Mouse (Mus musculus) kidney, postnatal 0 days (tissue): ENCODE measurements around the gene Zfp451. TPM values are rescaled to one million over a fixed set of nuclear protein-coding genes. Genes with fewer than 3 reads are reported as not detected.
"Not testable (repeated sequence)": the region's sequence is repeated elsewhere in the genome, so short reads cannot be mapped to it uniquely, and the experiment has no call there.

Source experiments
- ATAC-seq: fragments of 200-750 bp; cut with Nextera tagmentation; replicated peaks from 2 replicates; pipeline ENCODE4 v1.8.0; 2017; ENCODE audit warnings: low read depth, moderate number of reproducible peaks, moderate TSS enrichment, moderate library complexity; ENCODE audit not compliant: low FRiP score
- DNase-seq: peaks from one replicate; pipeline ENCODE4 v3.0.0-alpha.2; 2016; ENCODE audit warnings: low spot score
- H3K27ac ChIP-seq: fragments of 300-500 bp; sonication (generic); 2 replicates; pipeline ENCODE4 v1.5.1; 2014; ENCODE audit warnings: mild to moderate bottlenecking
- H3K27me3 ChIP-seq: fragments of 300-500 bp; sonication (generic); 2 replicates; pipeline ENCODE4 v1.6.1; 2014; ENCODE audit warnings: low read length, mixed read lengths; ENCODE audit not compliant: insufficient read depth
- H3K36me3 ChIP-seq: fragments of 300-500 bp; sonication (generic); 2 replicates; pipeline ENCODE4 v1.6.1; 2014; ENCODE audit warnings: low read length, mixed read lengths; ENCODE audit not compliant: insufficient read depth
- H3K4me1 ChIP-seq: fragments of 300-500 bp; sonication (generic); replicated peaks from 2 replicates; pipeline ENCODE4 v1.6.1; 2014; ENCODE audit warnings: antibody characterized with exemption, low read length, mixed read lengths; ENCODE audit not compliant: insufficient read depth
- H3K4me2 ChIP-seq: fragments of 300-500 bp; sonication (generic); 2 replicates; pipeline ENCODE4 v1.6.1; 2014; ENCODE audit warnings: mild to moderate bottlenecking, low read length, moderate library complexity, mixed read lengths
- H3K4me3 ChIP-seq: fragments of 300-500 bp; sonication (generic); replicated peaks from 2 replicates; pipeline ENCODE4 v1.5.1; 2014; ENCODE audit warnings: low read depth, low read length
- H3K9ac ChIP-seq: fragments of 300-500 bp; sonication (generic); 2 replicates; pipeline ENCODE4 v1.6.1; 2014; ENCODE audit warnings: low read depth, low read length
- H3K9me3 ChIP-seq: fragments of 300-500 bp; sonication (generic); replicated peaks from 2 replicates; pipeline ENCODE4 v1.6.1; 2016; ENCODE audit warnings: low read length, inconsistent platforms, mixed read lengths
- CTCF ChIP-seq: IDR thresholded peaks from 2 replicates; pipeline ENCODE4 v1.5.1; 2016; ENCODE audit warnings: antibody characterized with exemption, low read depth, mild to moderate bottlenecking, moderate library complexity
- WGBS: fragments of 180-500 bp; shearing (Covaris S2); extraction: QIAGEN DNeasy Blood & Tissue Kit; methylation state at CpG from one replicate; pipeline ENCODE4 v1.1.7; 2014; 5-methylcytosine and 5-hydroxymethylcytosine counted together
- polyA plus RNA-seq: library from polyadenylated mRNA; unstranded; fragments of >200 nt; fragmentation: Nextera tagmentation; extraction: Ambion mirVana; gene quantifications from 2 replicates; pipeline ENCODE4 v1.2.1, GENCODE M21; 2015

Zfp451 gene
- polyA plus RNA-seq, 1 experiment from 2014 or later = 15.5 TPM

DNA sequence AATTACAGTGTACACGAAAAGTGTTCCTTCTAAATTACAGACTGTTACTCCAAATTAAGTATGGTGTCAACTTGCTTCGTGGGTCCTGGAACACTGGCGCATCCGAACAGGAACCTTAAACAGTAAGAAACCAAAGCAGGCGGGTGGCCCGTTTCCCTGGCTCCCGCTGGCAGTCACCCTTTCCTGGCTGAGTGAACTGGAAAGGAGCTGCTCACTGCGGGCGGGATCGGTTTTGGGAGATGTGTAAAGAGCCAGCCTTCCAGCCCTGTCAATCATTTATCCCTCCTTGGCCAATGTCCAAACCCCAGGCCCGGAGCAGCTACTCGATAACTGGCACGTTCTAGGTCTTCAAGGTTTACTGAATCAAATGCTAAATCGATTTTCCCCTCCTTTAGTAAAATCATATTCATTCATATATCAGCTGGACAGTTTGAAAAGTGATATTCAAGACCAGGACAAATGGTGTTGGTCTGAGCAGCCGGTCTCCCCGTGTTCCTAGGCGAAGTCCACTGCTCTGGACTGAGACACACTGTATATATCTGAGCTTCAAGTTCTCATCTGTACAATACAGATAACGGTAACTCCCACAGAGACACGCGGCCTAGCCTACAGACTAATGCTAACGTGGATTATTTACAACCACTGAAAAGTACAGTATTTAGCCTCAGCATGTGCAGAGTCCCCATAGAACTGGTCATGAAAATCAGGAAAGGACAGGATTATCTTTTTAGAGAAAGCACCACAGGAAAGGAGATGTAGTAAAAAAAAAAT, 59.2 kb downstream of the Zfp451 start:
- peak overlapping the region; percentile 28; the same call in 1 of the 2 replicates for H3K4me2 ChIP-seq
- ATAC-seq (peak; percentile 26; the same call in 1 of the 2 replicates), DNase-seq (no peak)
- no peaks in the 10 kb centered on the region for H3K27me3 ChIP-seq
- 56% methylated on average over 21 of the region's 21 CpGs for WGBS
- no peak overlapping the region for H3K4me3 ChIP-seq
- no peak for TF ChIP-seq CTCF
- no peaks in the 10 kb centered on the region for H3K9me3 ChIP-seq
- no peak overlapping the region for H3K9ac ChIP-seq
- H3K36me3 ChIP-seq = 0 out of 2 replicates have a peak, but pooled peaks cover under 1% of the 10 kb centered on the region
- H3K4me1 ChIP-seq = peaks cover 4% of the 10 kb centered on the region; the same call in 1 of the 2 replicates
- H3K27ac ChIP-seq = peak overlapping the region; percentile 80

DNA sequence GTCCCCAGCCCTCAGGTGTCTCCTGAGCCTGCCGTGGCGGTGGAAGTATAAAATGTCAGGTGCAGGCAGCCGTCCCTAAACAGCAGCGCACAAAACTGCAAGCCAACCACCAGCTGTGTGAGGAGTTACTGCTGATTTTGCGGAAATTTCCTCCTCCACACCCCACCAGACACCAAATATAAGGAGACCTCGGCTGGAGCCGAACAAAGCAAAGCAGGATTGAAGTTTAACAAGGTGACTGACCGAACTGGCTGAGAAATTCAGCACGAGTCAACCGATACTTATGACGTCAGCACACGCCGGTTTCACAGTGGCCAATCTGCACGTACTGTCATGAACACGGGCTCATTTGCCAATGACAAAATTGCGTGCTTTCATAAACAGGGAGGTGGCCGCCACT, 60.3 kb downstream of the Zfp451 start:
- H3K9ac ChIP-seq = no peak overlapping the region
- no peaks in the 10 kb centered on the region for H3K27me3 ChIP-seq
- H3K4me2 ChIP-seq = peak overlapping the region; percentile 35
- H3K4me1 ChIP-seq = peaks cover 4% of the 10 kb centered on the region; the same call in 1 of the 2 replicates
- peak overlapping the region; percentile 80 for H3K27ac ChIP-seq
- TF ChIP-seq CTCF = no peak
- no peaks in the 10 kb centered on the region for H3K36me3 ChIP-seq
- DNase-seq (no peak), ATAC-seq (peak; percentile 23; the same call in 1 of the 2 replicates)
- 57% methylated on average over 17 of the region's 17 CpGs for WGBS
- no peaks in the 10 kb centered on the region for H3K9me3 ChIP-seq
- H3K4me3 ChIP-seq = no peak overlapping the region

DNA sequence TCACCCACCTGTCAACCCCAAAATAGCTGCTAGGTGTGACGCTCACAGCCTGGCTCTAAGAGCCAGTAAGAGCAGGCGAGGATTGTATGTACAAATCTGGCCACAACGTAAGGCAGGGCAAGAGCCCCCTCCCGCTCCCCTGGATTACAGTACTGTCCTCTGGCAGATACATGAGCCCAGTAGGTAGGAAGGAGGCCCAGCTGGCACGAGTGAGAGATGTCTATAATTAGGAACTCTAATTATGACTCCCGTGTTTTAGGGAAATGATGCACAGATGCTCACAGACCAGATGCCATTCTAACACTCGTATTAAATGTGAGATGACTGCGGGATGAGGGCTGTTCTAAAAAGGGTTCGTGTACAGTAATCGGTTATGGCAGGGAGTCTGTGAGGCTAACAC, 63.1 kb downstream of the Zfp451 start:
- ATAC-seq = no peak
- no peak overlapping the region for H3K4me3 ChIP-seq
- H3K9me3 ChIP-seq = no peaks in the 10 kb centered on the region
- WGBS = 92% methylated on average over 10 of the region's 10 CpGs
- H3K4me1 ChIP-seq = peaks cover 4% of the 10 kb centered on the region; the same call in 1 of the 2 replicates
- no peak for DNase-seq
- no peaks in the 10 kb centered on the region for H3K27me3 ChIP-seq
- H3K27ac ChIP-seq = no peak overlapping the region
- no peak for TF ChIP-seq CTCF
- H3K9ac ChIP-seq = no peak overlapping the region
- H3K4me2 ChIP-seq = no peak overlapping the region
- 0 out of 2 replicates have a peak, but pooled peaks cover 7% of the 10 kb centered on the region for H3K36me3 ChIP-seq

DNA sequence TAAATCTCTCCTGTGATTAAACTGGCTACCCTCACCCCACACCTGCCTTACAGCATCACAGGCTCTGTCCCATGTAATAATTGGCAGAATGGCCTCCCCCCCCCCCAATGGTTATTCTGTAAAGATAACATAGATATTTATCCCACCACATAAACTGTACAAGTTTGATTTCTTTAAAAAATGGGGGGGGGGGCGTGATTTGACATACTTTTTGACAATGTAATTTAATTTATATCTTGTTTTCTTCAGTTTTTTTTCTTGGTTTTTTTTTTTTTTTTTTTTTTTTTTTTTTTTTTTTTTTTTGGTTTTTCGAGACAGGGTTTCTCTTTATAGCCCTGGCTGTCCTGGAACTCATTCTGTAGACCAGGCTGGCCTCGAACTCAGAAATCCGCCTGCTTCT, 64.7 kb downstream of the Zfp451 start:
- not testable (repeated sequence) for DNase-seq, H3K9ac ChIP-seq, H3K9me3 ChIP-seq, H3K27ac ChIP-seq, H3K4me1 ChIP-seq, H3K27me3 ChIP-seq, H3K4me2 ChIP-seq, H3K4me3 ChIP-seq, ATAC-seq
- WGBS = 90% methylated on average over 4 of the region's 4 CpGs
- H3K36me3 ChIP-seq = 0 out of 2 replicates have a peak, but pooled peaks cover 14% of the 10 kb centered on the region

DNA sequence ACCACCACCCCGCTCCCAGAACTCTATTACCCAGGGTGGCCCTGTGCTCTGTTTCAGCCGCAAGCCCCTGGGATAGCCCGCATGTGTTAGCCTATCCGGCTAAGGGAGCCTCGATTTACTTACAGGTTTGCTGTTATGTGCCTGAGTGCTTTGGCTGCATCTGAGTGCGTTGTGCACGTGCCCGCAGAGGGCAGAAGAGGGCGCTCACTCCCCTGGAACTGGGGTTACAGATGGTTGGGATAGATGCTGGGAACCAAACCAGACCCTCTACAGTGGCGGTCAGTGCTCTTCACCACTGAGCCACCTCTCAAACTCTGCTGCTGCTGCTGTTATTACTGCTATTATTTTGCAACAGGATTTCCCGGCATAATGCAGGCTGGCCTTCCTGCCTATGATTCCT, 65.3 kb downstream of the Zfp451 start:
- Histone ChIP-seq H3K27ac (no peak overlapping the region), H3K36me3 (0 out of 2 replicates have a peak, but pooled peaks cover 14% of the 10 kb centered on the region), H3K9ac (no peak overlapping the region), H3K4me2 (no peak overlapping the region), H3K27me3 (no peaks in the 10 kb centered on the region), H3K4me3 (no peak overlapping the region), H3K9me3 (no peaks in the 10 kb centered on the region), H3K4me1 (no peaks in the 10 kb centered on the region)
- no peak for DNase-seq
- WGBS = 94% methylated on average over 11 of the region's 11 CpGs
- TF ChIP-seq CTCF = 0 out of 2 replicates have a peak, but pooled peaks have one; percentile 2
- no peak for ATAC-seq

DNA sequence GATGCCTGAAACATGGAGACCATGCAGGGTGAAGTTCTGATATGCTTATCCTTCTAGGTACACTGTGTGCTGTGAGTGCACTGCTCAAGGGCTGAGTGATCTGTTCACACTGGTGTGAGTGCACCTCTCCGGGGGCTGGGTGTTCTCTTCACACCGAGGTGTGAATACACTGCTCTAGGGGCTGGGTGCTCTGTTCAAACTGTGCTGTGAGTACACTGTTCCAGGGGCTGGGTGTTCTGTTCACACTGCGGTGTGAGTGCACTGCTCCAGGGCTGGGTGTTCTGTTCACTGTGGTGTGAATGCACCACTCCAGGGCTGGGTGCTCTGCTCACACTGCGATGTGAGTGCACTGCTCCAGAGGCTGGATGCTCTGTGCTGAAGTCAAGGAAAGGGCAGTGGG, 68.5 kb downstream of the Zfp451 start:
- Histone ChIP-seq H3K4me2 (no peak overlapping the region), H3K27ac (no peak overlapping the region), H3K27me3 (no peaks in the 10 kb centered on the region), H3K4me3 (no peak overlapping the region), H3K36me3 (0 out of 2 replicates have a peak, but pooled peaks cover 14% of the 10 kb centered on the region), H3K9me3 (no peaks in the 10 kb centered on the region), H3K9ac (no peak overlapping the region), H3K4me1 (no peaks in the 10 kb centered on the region)
- WGBS = 93% methylated on average over 4 of the region's 4 CpGs
- ATAC-seq = no peak
- DNase-seq = no peak
- TF ChIP-seq CTCF = no peak

DNA sequence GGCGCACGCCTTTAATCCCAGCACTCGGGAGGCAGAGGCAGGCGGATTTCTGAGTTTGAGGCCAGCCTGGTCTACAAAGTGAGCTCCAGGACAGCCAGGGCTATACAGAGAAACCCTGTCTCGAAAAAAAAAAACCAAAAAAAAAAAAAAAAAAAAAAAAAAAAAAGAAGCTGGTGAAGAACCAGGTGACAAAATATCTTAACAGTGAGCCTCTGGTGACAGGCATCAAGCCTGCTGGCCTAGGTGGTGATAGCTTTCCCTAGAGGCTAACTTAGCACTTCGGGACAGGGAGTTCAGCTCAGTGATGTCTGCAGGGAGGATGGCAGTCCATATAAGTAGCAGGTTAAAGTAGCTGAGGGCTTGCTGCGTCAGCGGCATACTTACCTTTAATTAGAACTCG, 69.6 kb downstream of the Zfp451 start:
- not testable (repeated sequence) for DNase-seq, H3K4me1 ChIP-seq, H3K4me3 ChIP-seq, H3K27me3 ChIP-seq, H3K27ac ChIP-seq, H3K9ac ChIP-seq, H3K9me3 ChIP-seq, H3K4me2 ChIP-seq, ATAC-seq
- WGBS = 94% methylated on average over 8 of the region's 9 CpGs
- H3K36me3 ChIP-seq = 0 out of 2 replicates have a peak, but pooled peaks cover 20% of the 10 kb centered on the region
